Mouse (Mus musculus) right cerebral cortex, adult 2 months (tissue): ENCODE data around the gene Sox2.
A peak's percentile ranks its signal among the peaks of the same experiment; 100 is the strongest.

Experiments used
- DNase-seq, 2 experiments: peaks; one replicate each; pipeline ENCODE4 v3.0.0; 2021 to 2022; ENCODE audit warnings: low spot score in 2 of 2

Sox2 gene

DNA sequence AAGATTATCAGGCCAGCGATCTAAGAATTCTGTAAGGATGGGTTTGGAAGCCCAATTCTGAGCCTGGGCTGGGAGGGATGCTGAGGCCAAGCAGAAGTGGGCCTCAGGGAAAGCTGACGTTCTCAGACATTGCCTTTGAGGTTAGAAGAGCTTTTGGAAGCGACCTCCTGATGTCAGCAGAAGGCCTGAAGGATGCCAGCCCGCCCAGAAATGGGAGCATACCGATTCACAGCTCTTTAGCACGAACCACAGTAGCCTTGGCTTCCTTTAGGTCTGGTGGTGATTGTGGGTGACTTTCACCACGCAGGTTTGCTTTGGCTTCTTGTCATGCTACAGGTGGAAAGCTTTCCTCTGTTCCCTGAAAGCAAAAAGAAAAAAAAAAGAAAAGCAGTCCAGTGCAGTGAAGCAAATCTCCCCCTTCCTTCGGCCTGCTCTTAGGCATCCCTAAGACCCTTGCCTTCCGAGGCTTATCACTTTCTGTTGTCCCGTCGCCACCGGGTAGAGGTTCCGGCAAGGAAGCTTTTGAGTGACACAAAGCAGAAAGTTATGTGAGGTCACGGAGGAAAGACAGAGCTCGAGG is 6.6 kb upstream of the Sox2 start:
- no peak for DNase-seq

DNA sequence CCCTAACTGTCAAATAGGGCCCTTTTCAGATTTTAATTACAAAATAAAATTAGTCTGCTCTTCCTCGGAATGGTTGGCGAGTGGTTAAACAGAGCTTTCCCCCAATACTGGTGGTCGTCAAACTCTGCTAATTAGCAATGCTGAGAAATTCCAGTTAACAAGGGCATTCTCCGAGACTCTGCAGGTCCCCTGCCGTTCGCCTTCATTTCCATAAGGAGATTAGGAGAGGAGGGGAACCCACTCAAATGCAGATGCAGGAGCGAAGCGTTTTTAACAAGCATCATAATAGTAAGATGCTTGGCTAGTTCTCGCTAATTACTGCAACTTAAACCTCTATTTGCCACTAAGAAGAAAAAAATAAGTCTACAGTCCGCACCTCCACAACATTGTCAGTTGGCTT is 4.0 kb upstream of the Sox2 start:
- DNase-seq, result no peak

DNA sequence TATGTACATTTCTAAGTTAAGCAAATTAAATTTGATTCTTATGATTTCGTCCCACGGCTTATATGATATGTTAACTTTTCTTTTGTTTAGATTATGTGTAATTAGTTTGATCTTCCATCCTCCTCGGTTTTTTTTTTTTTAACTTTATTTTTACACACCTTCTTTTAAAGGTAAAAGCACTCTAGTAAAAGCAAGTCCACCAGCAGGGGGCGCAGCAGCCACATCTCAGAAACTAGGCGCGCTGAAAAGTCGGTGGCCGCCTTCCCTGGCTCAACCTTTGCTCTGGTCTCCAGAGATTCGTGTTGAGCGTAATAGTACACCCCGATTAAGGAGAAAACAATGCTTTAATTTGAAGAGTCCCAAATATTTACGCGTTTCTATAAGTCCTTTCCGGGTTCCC is 2.5 kb upstream of the Sox2 start:
- peak; percentile 81 to 89 for DNase-seq

GRCm38 (mm10) chr3:34648105-34648832 is 1.9 kb upstream of the Sox2 start:
- no peak for DNase-seq

DNA sequence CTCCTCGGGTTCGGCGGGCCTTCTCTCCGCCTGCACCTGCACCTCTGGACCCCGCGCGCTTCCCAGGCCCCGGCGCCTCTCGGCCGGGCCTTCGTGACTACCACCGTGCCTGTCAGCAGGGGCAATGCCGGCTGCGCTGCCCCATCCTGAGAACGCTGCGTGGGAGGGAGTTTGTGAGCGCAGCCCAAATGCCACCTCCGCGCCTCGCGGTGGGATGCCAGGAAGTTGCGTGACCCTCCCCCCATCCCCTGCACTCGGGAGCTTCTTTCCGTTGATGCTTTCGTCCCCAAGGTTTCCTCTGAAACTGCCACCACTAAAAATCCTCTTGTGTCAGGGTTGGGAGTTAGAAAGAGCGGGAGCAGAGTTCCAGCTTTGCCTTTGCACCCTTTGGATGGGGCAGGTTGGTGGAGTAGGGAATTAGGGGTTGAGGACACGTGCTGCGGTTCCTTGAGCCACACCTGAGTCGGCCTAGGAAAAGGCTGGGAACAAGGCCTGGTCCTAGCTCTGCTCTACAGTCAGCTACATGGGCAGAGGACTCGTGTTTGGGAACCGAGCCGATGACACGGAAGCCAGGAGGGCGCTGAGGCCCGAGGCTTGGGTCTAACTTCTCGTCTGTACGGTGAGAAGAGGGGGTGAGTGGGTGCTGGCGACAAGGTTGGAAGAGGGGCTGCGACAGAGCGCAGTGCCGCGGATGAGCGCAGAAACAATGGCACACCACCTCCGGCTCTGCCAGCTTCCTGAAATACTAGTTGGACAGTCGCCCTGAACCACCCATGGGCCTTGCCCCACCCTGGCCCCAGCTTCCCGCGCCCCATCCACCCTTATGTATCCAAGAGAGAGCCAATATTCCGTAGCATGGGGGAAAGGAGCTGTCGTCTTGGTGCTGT is 1.1 kb upstream of the Sox2 start:
- DNase-seq, result no peak

DNA sequence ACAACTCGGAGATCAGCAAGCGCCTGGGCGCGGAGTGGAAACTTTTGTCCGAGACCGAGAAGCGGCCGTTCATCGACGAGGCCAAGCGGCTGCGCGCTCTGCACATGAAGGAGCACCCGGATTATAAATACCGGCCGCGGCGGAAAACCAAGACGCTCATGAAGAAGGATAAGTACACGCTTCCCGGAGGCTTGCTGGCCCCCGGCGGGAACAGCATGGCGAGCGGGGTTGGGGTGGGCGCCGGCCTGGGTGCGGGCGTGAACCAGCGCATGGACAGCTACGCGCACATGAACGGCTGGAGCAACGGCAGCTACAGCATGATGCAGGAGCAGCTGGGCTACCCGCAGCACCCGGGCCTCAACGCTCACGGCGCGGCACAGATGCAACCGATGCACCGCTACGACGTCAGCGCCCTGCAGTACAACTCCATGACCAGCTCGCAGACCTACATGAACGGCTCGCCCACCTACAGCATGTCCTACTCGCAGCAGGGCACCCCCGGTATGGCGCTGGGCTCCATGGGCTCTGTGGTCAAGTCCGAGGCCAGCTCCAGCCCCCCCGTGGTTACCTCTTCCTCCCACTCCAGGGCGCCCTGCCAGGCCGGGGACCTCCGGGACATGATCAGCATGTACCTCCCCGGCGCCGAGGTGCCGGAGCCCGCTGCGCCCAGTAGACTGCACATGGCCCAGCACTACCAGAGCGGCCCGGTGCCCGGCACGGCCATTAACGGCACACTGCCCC is 586 bp downstream of the Sox2 start:
- peak in 1 of 2 experiments; percentile 13 for DNase-seq

DNA sequence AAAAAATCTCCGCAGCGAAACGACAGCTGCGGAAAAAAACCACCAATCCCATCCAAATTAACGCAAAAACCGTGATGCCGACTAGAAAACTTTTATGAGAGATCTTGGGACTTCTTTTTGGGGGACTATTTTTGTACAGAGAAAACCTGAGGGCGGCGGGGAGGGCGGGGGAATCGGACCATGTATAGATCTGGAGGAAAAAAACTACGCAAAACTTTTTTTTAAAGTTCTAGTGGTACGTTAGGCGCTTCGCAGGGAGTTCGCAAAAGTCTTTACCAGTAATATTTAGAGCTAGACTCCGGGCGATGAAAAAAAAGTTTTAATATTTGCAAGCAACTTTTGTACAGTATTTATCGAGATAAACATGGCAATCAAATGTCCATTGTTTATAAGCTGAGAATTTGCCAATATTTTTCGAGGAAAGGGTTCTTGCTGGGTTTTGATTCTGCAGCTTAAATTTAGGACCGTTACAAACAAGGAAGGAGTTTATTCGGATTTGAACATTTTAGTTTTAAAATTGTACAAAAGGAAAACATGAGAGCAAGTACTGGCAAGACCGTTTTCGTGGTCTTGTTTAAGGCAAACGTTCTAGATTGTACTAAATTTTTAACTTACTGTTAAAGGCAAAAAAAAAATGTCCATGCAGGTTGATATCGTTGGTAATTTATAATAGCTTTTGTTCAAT is 1.4 kb downstream of the Sox2 start:
- DNase-seq, result peak in 1 of 2 experiments; percentile 1

- DNase-seq, result peak in 1 of 2 experiments; percentile 8
These were observed 2.4 kb downstream of the Sox2 start for GRCm38 (mm10) chr3:34652616-34653015.

DNA sequence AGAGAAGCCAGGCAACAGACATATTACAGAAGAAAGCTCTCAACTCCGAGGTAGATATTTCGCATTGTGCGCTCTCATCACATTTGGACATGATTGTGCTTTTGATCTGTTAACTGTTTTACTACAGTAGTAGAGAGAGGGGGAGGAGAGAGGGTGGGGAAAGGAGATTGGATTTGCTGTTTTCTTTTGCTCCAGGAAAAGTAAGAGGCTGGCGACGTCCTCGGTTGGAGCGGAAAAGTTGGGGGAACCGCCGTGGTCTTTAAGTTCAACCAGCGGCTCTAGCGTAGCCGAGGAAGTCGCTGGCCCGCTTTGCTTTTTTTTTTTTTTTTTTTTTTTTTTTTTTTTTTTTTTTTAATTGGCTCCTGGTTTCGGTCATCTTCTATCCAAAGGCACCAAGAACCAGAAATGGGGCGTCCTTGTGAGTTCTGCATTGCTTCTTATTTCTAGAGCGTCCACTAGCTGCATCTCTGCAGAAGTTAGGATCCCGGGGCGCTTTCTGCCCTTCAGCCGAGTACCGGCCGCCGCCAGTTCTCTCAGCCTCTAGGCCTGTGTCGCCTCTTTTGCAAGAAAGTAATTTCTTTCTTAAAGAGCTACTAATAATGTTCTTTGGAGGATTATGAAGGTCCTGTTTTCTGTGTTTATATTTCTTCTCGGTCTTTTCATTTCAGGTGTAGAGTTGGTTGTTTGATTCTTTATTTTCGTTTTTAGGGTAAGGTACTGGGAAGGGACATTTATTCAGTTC is 3.2 kb downstream of the Sox2 start:
- no peak for DNase-seq

DNA sequence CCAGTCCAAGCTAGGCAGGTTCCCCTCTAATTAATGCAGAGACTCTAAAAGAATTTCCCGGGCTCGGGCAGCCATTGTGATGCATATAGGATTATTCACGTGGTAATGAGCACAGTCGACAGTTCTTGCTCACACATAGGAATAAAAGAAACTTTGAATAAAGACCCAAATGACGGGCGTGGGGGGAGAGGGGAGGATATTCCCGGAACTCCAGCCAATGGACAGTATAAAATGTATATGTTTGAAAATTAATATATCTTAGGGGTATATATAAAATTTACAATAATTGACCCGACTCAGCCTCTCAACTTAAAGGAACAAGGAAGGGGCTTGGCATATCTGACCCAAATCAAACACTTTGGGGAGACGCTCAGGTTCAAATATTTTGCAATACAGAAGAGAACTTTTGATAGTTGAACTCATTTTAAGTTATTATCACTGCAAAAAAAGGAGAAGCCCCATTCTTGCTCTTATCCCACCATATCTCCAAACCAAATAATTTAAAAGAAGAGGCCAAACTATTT is 3.8 kb downstream of the Sox2 start:
- no peak for DNase-seq

GRCm38 (mm10) chr3:34654781-34655180 is 4.6 kb downstream of the Sox2 start:
- no peak for DNase-seq

- DNase-seq, result no peak
These were observed 5.3 kb downstream of the Sox2 start for GRCm38 (mm10) chr3:34655311-34656075.

DNA sequence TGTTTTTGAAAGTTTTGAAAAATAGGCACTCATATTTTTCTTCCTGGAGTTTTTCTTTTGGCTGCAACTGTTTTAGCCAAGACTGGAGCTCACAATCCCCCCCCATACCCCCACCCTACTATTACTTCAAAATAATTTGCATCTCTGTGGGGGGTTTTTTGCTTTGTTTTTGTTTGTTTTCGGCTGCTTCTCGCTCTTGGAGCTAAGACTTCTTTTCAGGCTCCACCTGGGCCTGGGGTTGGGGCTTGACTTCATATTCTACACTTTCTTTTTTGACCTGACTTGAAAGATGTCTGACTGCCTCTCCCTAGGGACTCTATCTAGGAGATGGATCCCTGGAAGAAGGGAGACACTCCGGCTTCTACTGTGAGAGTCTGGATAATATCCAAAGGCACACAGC is 5.9 kb downstream of the Sox2 start:
- DNase-seq, result no peak

DNA sequence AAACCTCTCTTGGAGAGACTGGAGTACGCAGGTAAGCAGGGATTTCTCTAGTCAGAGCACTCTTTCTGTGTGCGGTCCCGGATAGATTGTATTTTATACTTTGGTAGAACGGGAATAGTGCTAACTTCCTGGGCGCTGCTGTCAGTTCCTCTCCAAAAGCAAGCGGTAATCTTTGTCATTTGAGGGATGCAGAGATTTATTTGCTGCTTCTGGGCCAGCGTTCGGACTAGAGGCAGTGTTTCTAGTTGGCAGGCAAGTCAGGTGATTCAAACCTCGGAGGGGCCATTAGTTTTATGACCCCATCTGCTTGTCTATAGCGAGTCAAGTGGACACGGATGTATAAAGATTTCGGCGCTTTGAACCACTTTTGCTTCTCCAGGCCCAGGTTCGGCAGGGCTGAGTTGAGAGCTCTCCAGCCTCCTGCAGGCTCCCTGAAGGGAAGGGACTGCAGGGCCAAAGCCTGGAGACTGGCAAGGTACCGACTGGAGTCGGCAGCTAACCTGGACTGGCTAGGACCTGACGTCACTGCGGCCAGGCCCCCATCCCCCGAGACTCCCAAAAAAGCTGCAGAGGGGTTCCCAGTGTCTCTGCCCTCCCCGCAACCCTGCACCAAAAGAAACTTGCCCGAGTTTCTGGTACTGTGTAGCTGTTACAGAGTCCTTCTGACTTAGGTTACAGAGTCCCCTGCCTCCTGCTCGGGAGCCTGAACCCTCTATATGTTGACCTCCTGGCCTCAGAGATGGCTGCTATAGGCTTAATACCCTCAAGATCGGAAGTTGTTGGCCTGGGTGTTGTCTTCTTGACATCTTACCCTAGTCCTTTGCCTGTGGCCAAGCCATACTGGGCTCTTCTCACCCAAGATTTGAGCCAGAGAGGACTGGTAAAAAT is 6.9 kb downstream of the Sox2 start:
- no peak for DNase-seq

DNA sequence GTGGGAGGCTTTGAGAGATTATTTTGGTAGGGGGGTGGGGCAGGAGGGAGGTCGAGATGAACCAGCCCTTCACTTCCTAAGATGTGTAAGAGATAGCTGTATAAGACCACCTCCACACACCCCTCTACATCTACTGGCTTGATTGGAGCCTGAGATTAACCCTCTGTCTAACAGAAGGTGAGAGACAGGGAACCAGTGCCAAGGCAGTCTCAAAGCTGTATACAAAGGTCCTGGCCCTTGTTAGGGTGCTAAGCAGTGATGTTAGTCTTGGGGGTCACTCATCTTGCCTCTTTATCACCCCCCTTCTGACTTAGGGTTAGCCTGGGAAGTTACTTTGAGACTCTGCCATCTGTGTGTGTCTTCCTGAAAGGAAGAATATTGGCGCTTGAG is 7.5 kb downstream of the Sox2 start:
- DNase-seq, result no peak

DNA sequence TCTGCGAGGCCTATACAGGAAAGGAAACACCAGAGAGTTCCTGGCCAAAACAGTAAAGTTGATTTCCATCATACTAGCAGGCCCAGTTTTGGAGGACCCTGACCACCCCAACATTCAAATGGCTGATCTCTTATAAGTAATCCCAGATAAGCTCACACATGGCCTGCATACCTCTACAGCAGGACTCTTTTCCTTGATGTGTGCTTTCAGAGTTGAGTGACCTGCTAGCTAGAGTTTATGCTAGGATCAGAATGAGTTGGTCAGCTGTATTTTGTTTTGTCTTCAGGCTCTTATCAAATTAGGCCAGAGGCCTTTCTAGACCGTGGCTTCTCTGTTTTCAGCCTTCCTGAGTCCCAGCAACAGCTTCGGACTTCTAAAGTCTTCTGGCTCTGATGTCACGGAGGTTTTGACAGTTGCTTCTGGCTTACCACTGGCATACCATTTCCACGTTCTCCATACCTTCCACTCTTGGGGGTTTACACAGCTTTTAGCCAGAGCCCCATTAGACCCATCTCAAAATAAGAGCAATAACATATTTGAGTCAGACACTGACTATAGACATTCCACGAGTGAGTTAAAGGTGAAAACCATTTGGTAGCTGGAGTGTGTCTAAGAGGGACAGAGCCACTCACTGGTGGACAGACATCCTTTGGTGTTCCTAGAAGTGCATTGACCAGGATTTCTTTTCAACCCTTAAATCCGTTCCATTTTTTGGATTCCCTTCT is 8.2 kb downstream of the Sox2 start:
- no peak for DNase-seq

GRCm38 (mm10) chr3:34658966-34659535 is 8.8 kb downstream of the Sox2 start:
- no peak for DNase-seq

- no peak for DNase-seq
These were observed 9.7 kb downstream of the Sox2 start for GRCm38 (mm10) chr3:34659861-34660260.
